Mouse (Mus musculus): Measurements from ENCODE around the gene Hist1h2bk.
"Not testable (repeated sequence)": the region's sequence is repeated elsewhere in the genome, so short reads cannot be mapped to it uniquely, and the experiment has no call there.

The Hist1h2bk gene

DNA sequence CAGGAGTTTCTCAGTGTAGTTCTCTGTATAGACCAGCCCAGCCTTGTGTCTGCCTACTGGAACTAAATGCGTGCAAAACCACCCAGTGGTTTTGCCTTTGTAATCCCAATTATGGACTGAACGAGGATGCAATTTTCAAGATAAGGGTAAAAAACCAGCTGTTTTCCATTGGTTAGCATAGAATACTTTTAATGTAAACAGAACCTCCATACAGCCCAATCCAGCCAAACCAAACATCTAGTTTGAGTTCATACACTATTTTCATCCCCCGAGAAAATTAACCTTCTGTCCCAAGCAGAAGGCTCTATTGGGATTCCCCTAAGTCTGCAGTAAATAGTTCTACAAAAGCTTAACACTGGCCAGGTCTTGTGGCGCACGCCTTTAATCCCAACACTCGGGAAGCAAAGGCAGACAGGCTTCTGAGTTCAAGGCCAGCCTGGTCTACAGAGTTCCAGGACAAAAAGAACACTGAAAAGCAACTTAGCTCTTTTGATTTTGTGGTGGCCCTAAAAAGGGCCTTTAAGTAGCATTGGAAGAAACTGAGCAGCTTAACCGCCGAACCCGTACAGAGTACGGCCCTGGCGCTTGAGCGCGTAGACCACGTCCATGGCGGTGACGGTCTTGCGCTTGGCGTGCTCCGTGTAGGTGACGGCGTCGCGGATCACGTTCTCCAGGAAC is 4.9 kb downstream of the Hist1h2bk start:
- no peak for DNase-seq (ENCODE audit: low spot score)

DNA sequence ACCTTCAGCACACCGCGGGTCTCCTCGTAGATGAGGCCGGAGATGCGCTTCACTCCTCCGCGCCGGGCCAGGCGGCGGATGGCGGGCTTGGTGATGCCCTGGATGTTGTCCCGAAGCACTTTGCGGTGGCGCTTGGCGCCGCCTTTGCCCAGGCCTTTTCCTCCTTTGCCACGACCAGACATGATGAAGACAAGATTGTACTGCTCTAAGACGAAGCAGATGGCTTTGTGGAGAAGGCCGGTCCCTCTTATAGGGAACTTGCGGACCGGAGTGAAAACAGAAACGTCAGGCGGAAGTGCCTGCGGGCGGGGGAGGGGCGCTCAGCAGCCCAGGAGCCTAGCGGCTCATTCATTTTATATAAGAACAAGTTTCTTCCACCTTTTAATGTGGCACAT is 5.5 kb downstream of the Hist1h2bk start, which contains the start of gene Hist1h4i:
Gene Hist1h4i (minus strand): TSS at position 221 of the 395 bp plus-strand sequence.
- DNase-seq (ENCODE audit: low spot score): peak; percentile 95

DNA sequence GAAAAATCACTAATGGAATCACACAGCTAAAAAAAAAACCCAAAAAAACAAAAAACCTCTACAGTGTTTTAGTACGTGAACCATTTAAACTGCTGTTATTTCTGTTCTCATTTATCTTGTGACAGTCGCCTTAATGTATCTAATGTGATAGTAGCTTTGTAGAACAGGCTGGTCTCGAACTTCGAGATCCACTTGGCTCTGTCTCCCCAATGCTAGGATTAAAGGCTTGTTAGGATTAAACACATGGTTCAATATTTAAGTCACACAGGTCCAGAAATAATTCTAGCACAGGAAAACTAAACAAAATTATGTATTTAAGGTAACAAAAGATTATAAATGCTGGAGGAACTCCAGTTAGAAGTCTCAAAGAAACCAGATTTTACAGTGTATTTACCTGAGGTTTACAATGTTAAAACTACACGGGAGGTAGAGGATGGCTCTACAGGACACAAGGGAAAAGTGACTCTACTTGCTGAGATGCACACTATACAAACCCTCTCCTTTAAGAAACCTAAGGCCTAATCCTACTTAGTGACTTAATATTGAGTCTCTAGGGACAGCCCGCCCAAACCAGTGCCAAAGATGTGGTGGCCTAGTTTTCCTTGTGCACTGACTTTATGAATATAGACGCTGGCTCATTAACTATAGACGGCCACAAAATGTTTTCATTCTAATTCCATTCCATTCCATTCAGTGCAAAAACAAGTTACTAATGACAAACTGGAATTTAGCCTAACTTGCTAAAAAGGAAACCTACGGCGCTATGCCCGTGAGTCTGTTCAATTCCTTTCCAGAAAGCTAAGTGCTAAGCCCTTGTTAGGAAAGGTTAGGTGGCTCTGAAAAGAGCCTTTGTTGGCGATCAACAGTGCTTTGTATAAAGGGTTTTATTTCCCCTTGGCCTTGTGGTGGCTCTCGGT is 6.2 kb downstream of the Hist1h2bk start:
- DNase-seq (ENCODE audit: low spot score): no peak

DNA sequence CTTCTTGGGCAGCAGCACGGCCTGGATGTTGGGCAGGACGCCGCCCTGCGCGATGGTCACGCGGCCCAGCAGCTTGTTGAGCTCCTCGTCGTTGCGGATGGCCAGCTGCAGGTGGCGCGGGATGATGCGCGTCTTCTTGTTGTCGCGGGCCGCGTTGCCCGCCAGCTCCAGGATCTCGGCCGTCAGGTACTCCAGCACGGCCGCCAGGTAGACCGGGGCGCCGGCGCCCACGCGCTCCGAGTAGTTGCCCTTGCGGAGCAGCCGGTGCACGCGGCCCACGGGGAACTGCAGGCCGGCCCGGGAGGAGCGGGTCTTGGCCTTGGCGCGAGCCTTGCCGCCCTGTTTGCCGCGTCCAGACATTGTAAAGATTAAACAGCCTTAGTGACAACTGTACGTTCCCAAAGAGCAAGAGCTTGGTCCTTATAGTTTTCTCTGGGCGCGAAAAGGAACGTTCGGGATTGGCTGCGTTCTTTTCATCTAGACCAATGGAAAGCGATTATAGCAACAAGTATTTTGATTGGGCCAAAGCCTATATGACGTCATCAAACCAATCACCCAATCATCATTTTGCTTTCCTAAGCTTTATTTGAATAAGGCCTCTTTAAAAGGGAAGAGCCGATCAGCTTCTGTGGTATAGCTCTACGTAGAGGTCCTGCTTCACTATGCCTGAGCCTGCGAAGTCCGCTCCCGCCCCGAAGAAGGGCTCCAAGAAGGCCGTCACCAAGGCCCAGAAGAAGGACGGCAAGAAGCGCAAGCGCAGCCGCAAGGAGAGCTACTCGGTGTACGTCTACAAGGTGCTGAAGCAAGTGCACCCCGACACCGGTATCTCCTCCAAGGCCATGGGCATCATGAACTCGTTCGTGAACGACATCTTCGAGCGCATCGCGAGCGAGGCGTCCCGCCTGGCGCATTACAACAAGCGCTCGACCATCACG is 7.2 kb downstream of the Hist1h2bk start, which contains the start of the genes Hist1h2ag and Hist1h2bj:
Gene Hist1h2ag (minus strand): TSS at position 377 of the 935 bp plus-strand sequence.
Gene Hist1h2bj (plus strand): TSS at position 647 of the 935 bp plus-strand sequence.
- DNase-seq (ENCODE audit: low spot score): peak; percentile 68

DNA sequence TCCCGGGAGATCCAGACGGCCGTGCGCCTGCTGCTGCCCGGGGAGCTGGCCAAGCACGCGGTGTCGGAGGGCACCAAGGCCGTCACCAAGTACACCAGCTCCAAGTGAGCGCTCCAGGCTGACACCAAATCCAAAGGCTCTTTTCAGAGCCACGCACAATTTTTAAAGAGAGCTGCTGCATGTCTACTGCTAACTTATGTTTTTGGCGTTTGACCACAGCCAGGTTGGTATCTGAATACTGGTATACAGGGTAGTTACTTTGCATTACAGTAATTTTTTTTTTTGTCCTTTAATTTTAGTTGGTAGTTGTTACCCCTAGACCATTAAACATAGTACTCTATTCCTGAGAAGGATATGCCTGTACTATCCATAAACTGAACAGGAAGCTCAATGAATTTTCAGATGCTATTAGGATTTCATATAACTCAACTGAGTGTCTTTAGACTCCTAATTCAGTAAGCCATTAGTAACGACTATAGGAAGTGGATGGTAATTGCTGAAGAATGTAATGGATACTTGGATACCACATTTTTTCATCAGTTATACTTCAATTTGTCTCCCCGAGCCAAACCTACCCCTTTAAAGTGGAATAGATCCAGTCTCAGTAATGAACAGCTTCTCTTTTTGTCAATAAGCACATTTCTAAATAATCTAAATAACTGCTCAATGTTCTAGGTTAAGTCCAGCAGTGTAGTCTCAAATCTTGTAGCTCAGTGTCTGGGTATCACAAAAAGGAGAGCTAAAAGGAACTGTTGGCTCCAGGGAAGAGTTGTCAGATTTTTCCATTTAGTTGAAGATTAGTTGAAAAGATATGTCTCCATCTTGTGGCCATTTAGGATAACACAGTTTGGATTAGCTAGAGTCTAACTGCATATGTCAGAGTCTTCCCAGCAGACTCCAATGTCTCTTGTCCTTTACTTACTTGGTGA is 8.1 kb downstream of the Hist1h2bk start:
- DNase-seq (ENCODE audit: low spot score): no peak

DNA sequence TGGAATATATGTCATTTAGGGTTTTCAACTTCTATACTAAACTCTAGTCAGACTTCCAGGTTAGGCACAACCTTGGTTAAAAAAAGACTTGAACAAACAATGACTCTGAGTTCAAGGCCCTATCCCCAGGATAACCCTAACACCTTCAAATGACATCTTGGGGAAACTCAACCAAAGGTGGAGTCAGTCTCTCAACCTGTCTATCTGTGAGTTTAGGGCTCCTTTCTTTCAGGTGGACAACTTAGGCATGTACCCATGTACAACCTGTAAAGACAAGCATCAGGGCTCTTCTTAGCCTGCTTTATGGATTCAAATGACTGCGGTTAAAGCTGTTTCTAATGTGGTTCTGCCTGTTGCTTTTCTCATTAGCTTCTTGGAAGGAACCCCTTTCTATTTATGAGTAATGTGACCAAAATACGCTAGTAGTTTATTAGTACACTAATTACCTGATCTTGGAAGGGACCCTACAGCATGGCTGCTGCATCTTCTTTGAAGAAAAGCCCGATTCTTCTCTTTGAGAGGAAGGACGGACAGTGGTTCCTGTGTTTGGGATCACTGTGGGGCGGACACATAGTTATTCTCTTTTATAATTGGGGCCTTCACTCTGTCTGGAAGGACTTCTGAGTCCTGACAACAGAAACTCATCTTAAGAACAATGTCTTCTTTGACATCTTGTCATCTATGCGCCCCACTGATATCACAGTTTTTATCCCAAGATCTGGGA is 8.9 kb downstream of the Hist1h2bk start:
- DNase-seq (ENCODE audit: low spot score): no peak

DNA sequence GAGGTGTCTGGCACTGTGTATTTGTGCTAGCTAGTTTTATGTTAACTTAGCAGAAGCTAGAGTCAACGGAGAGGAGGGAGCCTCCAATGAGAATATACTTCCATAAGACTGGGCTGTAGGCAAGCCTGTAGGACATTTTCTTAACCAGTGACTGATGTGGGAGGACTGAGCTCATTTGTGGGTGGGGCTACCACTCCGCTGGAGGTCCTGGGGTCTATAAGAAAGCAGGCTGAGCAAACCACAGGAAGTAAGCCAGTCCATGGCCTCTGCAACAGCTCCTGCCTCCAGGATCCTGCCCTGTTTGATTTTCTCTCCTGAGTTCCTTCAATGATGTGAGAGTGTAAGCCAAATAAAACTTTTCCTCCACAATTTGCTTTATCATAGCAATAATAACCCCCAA is 9.6 kb downstream of the Hist1h2bk start:
- no peak for DNase-seq (ENCODE audit: low spot score)

DNA sequence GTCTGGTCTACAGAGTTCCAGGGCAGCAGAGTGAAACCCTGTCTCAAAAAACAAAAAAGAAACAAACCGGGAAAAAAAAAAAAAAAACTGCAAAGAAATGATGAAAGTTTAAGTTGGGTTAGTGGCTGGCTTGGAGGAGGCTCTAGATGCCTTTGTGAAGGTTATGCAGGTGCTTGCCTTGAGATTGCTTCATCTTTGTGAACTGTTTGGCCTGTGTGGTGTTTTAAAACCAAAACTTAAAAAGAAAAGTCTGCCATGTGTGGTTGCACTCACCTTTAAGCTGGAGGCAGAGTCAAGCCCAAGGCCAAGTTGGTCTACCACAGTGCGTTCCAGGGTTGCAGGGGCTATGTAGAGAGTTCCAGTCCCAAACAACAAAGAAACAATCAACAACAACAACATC is 13.4 kb downstream of the Hist1h2bk start:
- DNase-seq (ENCODE audit: low spot score): no peak

DNA sequence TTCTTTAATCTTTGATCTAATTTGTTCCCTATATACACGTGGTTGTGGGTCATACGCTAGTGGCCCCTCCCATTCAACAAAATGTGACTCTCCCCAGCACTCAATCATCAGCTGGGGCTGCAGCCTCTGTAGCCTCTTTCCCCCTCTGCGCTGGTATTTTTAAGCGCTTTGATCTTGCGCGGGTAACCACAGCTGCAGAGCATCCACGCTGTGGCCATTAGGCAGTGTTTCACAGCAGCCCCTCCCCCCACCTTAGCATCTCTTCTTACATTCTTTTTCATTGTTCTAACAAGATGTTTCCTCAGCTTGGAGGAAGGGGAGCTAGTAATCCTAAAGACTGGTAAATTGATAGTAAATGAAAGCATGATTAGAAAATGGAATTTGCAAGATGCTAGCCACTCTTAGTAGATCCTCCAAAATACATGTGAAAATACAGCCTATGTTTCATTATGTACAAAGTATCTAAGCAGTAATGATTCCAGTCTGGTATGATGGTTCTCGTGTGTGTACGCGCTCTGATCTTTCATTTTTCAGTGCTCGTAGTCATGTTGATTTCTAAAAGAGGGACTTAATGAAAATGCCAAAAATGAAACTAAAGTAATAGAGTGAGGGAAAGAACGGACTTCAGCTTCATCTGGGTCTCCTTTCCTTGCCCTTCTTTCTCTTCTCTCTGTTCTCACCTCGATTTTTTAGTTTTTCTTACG is 14.2 kb downstream of the Hist1h2bk start:
- peak; percentile 57 for DNase-seq (ENCODE audit: low spot score)

DNA sequence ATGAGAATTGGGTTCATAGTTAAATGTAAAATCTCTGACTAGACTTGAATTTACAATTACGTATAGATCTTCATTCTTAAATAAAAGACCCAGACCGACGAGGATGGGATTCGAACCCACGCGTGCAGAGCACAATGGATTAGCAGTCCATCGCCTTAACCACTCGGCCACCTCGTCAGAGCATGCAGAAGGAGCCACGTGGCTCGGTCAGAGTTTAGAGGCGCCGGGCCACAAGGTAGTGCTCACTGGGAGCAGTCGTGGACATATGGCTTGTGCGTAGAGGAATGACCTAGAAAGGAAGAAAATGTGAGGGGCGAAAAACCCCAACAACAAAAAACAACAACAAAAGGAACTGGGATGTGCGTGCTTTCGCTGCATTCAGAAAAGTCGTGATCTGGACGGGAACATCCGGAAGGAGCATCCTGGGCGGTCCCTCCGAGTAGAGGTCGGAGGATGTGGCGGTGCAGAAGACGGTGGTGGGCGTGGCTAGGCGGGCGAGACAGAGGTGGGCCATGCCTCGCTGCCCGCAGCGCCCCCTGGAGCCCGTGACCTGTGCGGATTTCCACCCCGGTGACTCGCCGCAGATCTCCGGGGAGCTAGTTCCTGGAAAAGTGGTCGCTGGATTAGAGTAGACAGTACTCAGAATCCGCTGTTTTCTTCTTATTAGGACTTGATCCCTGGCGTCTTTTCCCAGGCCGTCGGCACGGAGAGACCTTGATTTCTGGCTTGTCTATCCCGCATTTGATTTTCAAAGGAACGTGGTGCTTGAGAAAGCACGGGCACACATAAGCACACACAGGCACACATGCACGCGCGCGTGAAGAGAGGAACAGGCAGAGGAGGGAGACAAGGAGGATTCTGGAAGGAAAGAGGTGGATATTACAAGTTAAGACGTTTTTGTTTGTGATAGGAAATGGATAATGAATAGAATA is 15.2 kb downstream of the Hist1h2bk start:
- peak; percentile 97 for DNase-seq (ENCODE audit: low spot score)

DNA sequence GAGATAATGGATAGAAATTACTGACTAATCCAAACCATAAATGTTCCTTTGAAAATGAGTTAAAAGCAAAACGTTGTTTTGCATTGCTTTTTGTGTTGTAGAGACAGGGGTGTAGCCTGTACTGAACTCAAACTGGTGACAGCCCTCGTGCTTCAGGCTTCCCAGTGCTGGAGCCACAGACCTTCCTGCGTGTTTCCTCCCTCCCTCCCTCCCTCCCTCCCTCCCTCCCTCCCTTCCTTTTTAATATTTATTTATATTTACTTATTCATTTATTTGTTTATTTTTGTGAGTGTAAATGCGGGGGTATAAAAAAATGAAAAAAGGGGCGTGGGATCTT is 15.8 kb downstream of the Hist1h2bk start:
- DNase-seq (ENCODE audit: low spot score): no peak

DNA sequence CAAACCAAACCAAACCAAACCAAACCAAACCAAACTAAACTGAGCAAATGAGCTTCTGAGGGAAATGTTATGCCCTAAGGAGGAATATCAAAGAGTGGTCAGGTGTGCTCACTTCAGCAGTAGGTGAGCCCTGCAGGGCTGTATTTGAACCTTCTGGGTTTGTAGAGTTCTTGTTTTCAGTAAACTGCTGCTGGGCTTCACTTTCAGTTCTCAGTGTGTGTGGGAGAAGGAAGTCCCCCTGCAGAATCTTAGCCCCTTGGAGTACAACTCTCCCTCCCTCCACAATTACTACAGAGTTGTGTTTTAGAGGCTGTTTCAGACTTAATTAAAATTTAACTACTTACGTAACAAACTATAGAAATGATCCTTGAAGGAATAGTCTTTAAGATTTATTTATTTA is 18.1 kb downstream of the Hist1h2bk start:
- no peak for DNase-seq (ENCODE audit: low spot score)

DNA sequence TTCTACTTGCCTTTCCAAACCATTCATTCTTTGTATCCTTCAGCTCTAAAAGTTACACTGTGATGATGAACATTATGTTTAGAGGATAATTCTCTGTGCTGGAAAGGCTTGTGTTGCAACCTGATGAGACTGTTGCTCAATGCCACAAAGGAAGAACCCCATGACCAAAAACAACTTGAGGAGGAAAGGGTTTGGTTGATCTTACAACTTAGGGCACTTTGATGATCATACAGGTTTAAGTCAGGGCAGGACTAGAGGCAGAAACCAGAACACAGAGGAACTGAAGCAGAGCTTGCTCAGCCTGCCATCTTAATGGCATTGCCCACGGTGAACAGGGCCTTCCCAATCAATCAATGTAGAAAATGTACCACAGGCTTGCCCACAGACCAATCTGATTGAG is 25.8 kb downstream of the Hist1h2bk start:
- DNase-seq (ENCODE audit: low spot score): no peak

DNA sequence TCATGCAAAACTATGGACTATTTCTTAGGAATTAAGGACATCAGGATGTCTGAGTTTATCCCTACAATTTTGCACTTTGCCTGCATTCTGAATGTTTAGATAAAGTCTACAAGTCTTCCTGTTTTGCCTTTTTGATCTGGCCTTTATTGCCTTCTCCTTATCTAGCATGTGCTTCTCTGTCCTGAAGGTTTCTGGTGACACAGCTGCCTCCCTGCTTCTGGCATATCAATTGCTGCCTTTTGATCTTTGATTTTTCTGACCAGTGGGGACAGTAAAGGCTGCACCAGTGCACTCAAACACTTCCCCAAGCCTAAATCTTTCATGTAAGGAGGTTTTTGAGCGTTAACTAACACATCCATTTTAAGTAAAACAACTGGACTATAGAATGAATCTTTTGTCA is 27.8 kb downstream of the Hist1h2bk start:
- no peak for DNase-seq (ENCODE audit: low spot score)

DNA sequence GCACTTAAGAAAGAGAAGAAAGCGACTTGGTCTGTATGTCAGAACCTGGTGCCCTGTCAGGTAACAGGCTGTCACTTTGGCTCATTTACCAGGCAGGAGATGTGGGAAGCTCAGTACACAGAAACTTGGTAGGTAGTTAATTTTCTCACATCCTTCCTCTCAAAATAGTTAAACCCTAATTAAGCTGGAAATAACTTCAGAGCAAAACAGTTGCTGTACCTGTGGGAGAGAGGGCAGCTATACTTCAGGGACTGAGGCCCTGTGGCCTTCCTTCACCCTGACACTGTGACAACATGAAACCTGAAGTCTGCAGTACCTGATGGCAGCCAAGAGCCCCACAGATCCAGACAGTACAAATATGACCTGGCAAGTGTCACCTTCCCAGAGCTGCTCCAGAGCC is 48.5 kb downstream of the Hist1h2bk start, which contains the start of gene Vmn1r188:
Gene Vmn1r188 (plus strand): TSS at position 301 of the 400 bp plus-strand sequence.
- DNase-seq (ENCODE audit: low spot score): not testable (repeated sequence)

All from testis, postnatal 10 days (tissue).